Mouse (Mus musculus) mouse trophoblast stem cell (cell line): ENCODE results near the gene Gsg1l2.

ENCODE experiments used
- in situ Hi-C, 2 experiments: fragments of 300-500 bp; cut with MseI, MboI; formaldehyde crosslinking; loops; 2 replicates in 1 of 2; 3 replicates in 1 of 2; pipeline ENCODE4 v1.15.1; 2025

The Gsg1l2 gene

DNA sequence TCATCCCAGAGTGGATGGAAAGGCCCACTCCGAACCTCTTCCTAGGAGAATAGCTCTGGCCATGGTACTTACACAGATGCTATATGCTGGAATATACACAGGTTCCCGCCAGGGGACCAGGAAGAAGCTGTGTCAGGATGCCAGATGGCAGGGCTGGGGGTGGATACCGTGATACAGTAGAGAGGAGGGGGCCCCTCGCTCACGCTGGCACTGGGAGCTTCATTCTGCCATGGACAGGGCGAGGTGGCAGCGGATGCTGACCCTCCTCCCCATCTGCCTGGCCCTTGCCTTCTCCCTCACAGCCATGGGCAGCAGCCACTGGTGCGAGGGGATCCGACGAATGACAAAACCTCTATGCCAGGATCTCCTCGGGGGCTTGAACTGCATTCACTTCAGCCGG lies at the start of gene Gsg1l2:
Gene Gsg1l2, plus strand, starts transcription at position 230 of the 400 bp plus-strand sequence.
- in situ Hi-C loops = no loop called here

DNA sequence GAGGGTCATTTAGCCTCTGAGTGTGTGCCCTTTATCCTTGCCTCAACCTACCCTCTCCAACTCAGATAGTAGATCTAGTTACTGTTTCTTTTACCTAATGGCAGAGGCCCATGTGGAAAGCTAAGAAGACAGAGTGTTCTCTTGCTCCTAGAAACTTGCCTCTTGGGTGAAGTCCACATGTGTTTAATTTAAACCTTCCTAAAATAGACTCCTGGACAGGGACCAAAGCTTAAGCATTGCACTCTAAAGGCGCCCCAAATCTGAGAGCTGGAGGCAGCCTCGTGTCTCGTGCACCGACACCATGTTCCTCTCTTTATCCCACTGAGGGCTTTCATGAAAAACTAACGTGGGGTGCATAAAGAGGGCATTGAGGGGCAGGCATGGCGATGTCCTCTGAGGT lies 47.3 kb upstream of the Gsg1l2 start:
- in situ Hi-C loops = no loop called here

DNA sequence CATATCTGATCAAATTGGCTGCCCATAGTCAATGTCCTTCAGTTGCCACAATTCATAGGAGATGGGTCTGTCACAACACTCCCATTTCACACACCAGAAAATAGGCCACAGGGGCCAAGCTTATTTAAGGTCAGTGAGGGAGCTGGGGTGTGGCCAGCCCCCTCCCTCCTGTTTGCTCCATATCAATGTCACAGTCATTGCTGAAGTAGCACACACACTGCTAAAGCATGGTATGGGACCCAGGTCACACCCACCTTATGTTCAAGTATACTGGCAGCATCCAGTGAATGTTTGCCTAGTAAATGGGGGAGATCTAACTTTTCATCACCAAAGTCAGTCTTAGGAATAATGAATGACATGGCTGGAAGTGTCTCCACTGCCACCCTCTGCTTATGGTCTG lies 45.7 kb upstream of the Gsg1l2 start:
- in situ Hi-C loops = no loop called here

DNA sequence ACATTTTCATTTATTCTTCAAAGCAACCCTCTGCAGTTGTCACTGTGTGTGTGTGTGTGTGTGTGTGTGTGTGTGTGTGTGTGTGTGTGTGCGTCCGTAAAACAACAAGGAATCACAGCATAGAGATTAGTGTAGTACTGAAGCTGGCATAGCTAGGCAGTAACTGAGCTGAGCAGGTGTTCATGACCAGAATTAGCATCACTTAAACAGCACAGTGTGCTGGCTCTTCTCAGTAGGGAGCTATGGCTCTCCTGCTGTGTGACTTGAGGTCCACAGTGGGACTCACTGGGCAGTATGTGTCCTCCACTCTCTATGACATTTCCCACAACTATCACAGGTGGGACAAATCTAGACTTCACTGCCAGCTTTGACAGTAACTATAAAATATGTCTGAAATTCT lies 43.4 kb upstream of the Gsg1l2 start:
- in situ Hi-C loops = no loop called here

DNA sequence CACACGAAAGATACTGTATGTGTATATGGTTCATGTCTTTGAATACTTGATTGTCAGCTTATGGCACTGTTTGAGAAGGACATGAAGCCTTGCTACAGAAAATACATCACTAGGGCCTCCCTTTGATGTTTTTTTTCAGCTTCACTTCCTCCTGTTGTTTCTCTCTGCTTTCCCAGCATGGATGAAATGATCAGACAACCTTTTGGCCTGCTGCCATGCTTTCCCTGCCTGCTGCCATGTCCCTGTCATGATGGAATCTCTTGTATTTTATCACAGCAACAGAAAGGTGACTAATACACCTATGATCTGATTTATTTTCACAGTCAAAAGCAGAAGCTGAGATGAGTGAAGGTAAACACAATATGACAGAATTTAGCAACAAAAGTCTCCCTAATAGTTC lies 40.7 kb upstream of the Gsg1l2 start:
- in situ Hi-C loops = no loop called here

DNA sequence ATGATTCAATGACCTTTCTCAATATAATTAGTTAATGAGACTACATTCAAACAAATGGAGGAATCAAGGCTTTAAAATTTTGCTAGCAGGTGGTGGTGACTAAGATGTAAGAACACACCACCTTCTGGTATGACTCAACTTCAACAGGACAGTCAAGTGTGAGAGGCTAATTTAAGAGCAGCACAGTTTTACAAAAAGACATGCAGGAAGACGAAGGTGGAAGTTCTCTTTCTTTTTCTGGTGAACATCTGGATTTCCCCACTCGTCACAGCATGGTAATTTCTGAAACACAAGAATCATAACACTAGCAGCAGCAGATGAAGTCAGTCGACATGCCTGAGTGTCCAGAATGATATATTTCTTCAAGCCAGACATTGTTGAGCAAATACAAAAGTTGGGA lies 39.8 kb upstream of the Gsg1l2 start:
- in situ Hi-C loops = no loop called here

DNA sequence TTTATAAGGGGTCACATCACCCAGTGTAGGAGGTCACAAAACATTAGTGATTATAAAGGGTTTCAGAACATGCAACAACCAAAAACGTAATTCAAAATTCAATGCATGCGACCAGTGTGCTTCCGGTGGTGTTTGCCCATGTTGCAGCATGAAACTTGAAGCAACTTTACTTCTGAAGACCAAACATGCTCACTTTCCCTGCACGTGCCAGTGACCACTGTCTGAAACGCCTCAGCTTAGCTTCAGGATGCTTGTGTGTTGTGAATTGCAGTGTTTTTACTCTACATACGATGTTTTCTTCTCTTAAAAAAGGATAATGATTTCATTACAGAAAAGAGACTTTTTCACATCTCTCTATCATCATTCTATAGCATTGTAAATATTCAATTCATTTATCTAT lies 36.1 kb upstream of the Gsg1l2 start:
- in situ Hi-C loops = no loop called here

DNA sequence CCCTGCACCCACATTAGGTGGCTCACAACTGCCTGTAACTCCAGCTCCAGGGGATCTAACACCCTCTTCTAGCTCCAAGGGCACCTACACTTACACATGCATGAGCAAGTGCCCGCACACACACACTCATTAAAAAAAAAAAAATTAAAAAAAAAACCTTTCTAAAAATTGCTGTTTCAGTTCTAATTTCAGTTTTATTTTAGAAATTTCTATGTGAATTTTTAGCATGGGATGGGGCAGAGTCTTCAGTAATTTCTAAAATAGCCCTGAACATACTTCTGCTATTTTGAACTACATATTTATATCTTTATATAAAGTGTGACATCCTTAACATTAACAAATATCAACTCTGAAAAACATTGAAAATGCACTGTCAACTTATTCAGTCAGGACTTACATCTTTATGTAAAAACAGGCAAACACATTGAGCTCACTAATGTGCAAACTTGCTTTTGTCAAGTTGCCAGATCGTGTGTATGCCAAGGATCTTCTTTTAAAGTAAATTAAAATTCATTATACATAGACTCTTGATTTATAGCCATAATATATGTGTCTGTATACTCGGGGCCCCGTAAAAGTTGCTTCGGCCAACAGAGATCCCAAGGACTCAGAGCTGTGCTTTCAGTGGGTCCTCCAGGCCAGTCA lies 35.4 kb upstream of the Gsg1l2 start:
- in situ Hi-C loops = no loop called here

DNA sequence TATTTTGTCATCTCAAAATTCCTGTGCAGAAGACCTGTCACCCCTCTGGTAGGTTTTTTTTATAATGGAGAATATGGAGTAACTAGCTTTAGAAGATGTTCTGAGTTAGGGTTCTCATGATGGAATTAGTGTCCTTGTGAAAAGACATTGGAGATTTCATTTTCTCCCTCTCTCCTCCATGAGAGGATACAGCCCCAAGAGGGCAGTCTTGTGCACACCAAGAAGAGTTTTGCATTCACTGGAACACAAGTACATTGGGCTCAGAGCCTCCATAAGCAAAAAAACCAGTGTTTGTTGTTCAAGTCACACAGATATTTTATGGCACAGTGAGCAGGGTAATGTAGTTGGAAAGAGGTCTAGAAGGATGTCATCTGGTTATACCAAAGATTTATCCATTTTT lies 32.8 kb upstream of the Gsg1l2 start:
- in situ Hi-C loops = no loop called here

DNA sequence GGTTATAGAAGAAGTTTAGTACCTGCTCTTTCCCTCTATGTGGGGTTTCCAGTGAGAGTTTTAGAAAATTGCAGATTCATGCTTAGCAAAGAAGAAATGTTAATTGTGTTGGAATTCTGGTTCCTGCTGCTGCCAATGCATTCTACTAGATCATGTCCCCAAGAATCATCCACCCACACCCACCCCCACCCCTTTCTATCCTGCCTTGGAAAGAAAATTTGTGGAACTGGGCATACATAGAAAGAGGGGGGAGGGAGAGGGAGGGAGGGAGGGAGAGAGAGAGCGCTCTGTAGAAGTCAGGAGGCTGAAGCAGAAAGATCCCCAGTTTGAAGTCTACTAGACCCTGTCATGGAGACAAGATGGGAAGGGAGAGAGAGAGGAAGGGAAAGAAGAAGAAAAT lies 18.1 kb upstream of the Gsg1l2 start:
- in situ Hi-C loops = no loop called here

DNA sequence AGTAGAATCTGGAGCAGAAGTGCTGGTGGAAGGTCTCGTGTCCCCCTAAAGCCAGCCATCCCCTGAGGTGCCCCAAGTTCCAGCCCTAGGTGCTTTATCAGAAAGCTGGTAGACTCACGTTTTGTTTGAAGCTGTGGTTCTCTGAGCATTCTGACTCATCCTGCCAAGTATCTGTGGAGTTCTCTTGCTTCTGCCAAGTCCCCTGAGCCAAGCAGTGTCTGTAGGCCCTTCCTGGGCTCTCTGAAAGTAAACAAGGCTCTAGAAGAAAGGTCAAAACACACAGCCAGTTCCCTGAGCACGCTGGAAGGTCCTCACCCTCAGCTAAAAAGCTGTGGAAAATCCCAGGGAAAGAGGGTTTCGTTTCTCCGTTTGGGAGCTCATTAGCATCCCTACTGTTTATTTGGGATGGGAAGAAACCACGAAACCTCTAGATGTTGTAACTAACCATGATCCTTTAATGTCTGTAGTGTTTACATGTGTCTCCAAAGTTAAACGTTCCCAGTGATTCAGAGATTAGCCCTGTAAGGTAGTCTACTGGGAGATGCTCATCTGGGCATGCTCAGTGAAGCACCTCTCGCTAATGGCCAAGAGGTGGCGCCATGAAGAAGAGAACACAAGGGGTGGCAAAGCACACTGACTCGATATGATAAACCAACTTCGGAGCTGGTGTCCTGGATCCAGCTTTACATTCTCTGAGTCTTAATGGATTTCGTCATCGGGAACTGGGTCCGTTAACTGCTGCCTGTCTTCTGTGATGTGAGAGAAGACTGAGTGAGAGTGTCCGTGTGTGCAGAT lies 16.8 kb upstream of the Gsg1l2 start:
- in situ Hi-C loops = no loop called here

DNA sequence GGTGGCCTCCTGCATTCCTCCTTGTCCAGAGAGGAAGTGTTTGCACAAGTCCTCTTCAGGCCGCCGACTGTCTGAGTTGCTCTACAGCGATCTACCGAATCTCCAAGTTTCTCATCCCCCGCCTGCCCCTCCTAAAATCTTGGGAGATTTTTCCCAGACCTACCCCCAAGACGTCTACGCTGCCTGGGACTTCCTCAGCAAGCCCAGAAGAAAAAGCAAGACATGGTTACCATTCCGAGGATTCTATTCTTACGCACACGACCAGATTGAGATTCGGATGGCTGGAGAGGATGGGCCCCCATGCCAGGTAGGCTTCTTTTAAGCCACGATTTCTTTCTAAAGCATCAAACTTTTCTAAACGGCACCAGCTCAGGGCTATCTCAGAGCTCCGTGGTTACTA lies 3.4 kb upstream of the Gsg1l2 start, which contains the start of gene Glp2r:
Gene Glp2r, minus strand, starts transcription at position 101 of the 400 bp plus-strand sequence.
- in situ Hi-C loops = no loop called here

DNA sequence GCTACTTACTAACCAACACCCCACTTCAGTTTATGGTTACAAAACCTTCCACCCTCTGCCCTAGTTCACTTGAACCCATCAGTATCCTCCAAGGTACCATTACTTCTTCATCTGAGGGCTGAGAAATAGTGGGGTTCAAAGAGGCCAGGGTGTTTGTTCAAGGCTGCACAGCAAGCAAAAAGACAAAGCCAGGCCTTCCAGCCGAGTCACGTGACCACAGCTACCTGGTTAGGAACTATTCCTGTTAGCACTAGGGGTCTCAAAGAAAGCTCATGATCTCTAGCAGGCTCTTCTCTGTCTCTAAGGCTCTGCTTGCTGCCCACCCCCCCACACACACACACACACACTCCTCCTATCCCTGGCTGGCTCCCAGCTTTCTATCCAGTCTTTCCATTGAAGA lies 2.7 kb upstream of the Gsg1l2 start:
- in situ Hi-C loops = no loop called here

DNA sequence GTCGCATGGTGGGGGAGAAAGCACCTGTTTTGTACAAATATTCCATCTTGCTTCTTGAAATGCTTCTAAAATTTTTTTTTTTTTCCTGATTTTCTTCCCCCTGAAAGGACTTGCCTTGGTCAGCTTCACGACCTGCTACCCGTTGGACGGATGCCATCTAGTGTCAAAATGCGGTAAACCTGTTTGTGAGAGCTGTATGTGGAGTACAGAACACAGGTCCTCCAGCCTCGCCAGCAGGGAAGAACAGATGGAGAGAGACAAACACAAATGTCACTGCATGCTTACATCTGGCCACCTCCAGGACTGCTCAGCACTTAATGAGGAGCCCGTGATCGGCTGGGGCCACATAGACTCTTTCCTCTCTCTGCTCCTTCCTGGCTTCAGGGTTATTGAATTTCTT lies 1.8 kb upstream of the Gsg1l2 start:
- in situ Hi-C loops = no loop called here

DNA sequence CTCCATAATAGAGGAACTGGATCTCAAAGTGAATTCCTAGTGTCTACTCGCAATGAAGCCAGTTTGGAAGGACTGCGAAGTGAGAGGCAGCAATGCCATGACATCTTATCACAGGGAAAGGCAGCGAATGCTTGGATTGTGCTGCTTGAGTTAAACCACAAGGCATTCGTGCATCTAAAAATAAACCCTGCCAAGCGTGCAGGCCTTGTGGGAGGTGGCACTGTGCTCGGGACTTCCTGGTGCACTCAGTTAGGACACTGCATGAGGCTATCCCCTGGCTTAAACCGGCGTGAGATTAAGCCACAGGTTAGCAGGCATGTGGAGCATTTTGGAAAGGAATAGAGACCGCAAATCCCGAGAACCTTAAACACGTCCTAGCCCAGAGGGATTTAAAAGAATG lies 15.8 kb downstream of the Gsg1l2 start:
- in situ Hi-C loops = no loop called here

DNA sequence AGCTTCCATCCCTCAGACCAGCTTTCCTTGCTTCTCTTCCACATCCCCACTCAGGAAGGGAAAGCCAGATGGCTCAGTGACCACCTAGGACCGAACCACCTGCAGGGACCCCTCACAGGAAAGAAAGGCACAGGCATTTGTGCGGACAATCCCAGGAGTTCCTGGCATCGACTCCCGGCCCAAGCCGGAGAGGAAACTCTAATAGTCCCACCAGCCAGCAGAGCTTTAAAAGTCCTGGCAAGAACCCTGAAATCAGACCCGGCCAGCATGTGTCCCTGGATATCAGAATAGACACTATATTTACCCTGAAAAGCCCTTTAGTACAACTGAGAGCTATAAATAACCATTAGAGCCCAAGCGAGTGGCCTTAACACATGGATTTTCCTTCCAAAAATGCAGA lies 23.5 kb downstream of the Gsg1l2 start, which contains the start of gene Dhrs7c:
Gene Dhrs7c, plus strand, starts transcription at position 257 of the 400 bp plus-strand sequence.
- in situ Hi-C loops = no loop called here

DNA sequence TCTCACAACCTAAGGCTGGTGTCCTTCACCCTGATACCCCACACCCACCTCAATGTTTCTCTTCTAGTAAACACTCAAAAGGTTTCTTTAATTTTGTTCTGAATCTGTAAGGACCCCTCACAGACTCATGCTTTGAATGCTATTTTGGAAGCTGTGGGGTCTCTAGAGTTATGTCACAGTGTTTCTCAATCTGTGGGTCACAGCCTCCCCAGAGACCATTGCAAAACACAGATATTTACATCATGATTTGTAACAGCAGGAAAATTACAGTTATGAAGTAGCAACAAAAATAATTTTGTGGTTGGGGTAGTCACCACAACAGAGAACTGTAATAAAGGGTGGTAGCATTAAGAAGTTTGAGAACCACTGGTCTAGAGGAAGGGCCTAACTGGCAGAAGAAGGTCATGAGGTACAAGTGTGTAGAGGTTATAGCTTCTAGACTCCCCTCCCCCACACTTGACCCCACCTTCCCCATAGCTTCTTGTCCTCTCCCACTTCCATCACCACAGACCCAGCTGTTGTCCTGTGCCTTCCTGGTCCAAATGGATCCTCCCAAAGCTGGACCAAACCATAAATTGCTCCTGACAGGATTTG lies 25.8 kb downstream of the Gsg1l2 start:
- in situ Hi-C loops = no loop called here

DNA sequence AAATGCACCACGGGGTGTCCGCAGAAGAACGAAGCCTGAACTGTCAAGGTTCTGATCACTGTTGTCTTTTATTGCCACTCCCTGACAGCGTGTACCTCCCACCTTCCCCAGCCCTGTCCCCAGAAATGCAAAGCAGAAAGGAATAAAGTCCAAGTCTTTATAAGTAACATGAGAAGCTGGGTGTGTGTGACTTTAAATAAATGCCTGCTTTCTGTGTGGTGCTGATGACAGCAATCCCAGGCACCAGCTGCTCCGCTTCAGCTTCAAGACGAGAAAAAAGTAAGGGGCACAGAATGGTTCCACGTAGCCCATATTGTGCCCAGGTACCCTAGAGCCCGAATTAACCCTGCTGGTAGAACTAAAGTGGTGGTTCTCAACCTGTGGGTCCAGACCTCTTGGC lies 26.8 kb downstream of the Gsg1l2 start:
- in situ Hi-C loops = no loop called here

DNA sequence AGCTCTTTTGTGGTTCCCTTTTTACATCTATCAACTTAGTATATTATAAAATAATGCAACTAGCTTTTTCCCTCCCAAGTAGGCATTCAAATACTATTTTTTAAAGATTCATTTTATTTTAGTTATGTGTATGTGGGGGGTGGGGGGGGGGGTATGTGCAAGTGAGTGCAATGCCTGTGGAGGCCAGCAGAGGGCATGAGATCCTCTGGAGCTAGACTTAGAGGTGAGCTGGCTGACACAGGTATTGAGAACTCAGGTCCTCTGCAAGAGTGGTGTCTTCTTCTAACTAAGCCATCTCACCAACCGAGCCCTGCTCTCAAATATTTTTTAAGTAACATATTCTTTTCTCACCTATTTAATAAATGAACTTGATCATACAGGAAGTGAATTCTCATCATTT lies 31.1 kb downstream of the Gsg1l2 start:
- in situ Hi-C loops = no loop called here

DNA sequence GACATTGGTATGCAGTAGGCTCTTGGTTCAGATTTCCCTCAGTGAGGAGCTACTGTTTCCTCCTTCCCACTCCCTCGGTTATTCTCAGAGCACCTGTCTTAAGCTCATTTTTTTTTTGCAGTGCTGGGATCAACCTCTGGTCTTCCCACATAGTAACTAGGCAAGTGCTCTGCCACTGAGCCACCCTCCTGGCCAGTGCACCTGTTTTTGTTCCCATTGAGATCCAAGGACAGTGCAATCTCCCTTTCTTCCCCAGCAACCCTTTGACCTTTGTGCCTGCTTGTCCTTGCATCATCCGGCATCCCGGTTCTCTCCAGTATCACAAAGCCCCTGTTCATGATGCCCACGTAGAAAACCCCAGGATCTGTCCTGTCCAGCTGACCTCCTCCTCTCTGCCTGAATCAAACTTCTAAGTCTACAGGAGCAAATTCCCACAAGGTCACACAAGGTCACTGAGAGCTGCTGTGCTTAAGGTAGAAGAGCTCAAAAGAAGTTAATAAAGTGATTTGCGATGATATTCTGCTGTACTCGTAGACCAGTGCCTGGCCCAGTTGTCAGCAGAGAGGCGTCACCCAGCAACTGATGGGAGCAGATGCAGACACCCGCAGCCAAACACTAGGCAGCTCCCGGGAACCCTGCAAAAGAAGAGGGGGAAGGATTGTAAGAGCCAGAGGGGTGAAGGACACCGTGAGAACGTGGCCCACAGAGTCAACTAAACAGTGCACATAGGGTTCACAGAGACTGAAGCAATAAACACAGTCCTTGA lies 32.6 kb downstream of the Gsg1l2 start:
- in situ Hi-C loops = no loop called here

DNA sequence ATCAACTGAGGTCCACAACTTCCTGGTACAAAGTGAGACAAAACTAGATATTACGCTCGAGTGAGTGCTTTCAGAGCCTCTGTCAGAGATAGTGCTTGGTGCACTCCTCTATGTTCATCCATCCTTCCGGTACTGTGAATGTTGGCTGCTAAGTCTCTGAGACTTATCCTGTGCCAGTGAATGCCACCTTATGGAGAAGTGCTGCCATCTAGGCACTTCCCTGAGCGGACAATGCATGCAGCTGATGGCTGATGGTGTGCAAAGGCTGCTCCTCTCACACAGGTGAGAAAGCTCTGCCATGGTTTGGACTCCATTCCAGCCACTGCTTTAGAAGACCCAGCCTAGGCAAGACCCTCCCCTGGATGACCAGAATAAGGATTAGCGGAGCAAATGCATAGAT lies 33.6 kb downstream of the Gsg1l2 start:
- in situ Hi-C loops = no loop called here

DNA sequence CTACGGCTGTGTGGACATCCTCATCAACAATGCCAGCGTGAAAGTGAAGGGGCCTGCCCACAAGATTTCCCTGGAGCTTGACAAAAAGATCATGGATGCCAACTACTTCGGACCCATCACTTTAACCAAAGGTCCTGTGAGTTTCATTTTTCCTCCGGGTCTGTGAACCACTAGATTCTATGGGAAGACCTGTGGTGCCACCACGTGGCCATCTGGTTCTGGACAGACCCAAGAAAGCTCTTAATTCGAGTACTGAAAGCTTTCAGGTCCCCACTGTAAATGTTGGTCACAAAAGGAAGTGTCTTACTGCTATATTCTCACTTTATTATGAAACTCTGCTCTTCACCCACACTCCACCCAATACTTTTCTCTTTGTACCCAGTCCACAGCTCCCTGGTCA lies 37.1 kb downstream of the Gsg1l2 start:
- in situ Hi-C loops = no loop called here
